Mouse (Mus musculus) neural tube, embryonic 14.5 days (tissue): ENCODE measurements at regions not wholly inside any gene's neighbourhood (a gene's known extent, or its start where the extent isn't known, plus 50 kb on each side); places are given as distances from the start of the nearest gene placed in this dataset.

Experiments used
- ATAC-seq: fragments of 200-750 bp; cut with Nextera tagmentation; 2 replicates; pipeline ENCODE4 v1.8.0; 2017; ENCODE audit warnings: low read depth, mild to moderate bottlenecking, moderate TSS enrichment, moderate library complexity
- H3K27ac ChIP-seq: fragments of 300-500 bp; sonication (generic); 2 replicates; pipeline ENCODE4 v1.5.1; 2014; ENCODE audit warnings: low read depth, mild to moderate bottlenecking, control low read depth, low read length, moderate library complexity, mixed read lengths
- H3K27me3 ChIP-seq: fragments of 300-500 bp; sonication (generic); 2 replicates; pipeline ENCODE4 v1.6.1; 2014; ENCODE audit warnings: low read length; ENCODE audit not compliant: control insufficient read depth, insufficient read depth
- H3K36me3 ChIP-seq: fragments of 300-500 bp; sonication (generic); 2 replicates; pipeline ENCODE4 v1.6.1; 2014; ENCODE audit warnings: low read length, mixed read lengths; ENCODE audit not compliant: control insufficient read depth, insufficient read depth
- H3K4me1 ChIP-seq: fragments of 300-500 bp; sonication (generic); 2 replicates; pipeline ENCODE4 v1.6.1; 2014; ENCODE audit warnings: low read length; ENCODE audit not compliant: control insufficient read depth, insufficient read depth
- H3K4me2 ChIP-seq: fragments of 300-500 bp; sonication (generic); 2 replicates; pipeline ENCODE4 v1.6.1; 2014; ENCODE audit warnings: mild to moderate bottlenecking, low read depth, low read length, control low read depth
- H3K4me3 ChIP-seq: fragments of 300-500 bp; sonication (generic); 2 replicates; pipeline ENCODE4 v1.5.1; 2014; ENCODE audit warnings: low read depth, low read length, control low read depth, mixed read lengths
- H3K9ac ChIP-seq: fragments of 300-500 bp; sonication (generic); replicated peaks from 2 replicates; pipeline ENCODE4 v1.6.1; 2014; ENCODE audit warnings: low read depth, mild to moderate bottlenecking, control low read depth, low read length, mixed read lengths
- H3K9me3 ChIP-seq: fragments of 300-500 bp; sonication (generic); 2 replicates; pipeline ENCODE4 v1.6.1; 2016; ENCODE audit warnings: low read length; ENCODE audit not compliant: control insufficient read depth
- WGBS: fragments of 180-500 bp; shearing (Covaris S2); extraction: QIAGEN DNeasy Blood & Tissue Kit; methylation state at CpG from one replicate; pipeline ENCODE4 v1.1.7; 2014; 5-methylcytosine and 5-hydroxymethylcytosine counted together

DNA sequence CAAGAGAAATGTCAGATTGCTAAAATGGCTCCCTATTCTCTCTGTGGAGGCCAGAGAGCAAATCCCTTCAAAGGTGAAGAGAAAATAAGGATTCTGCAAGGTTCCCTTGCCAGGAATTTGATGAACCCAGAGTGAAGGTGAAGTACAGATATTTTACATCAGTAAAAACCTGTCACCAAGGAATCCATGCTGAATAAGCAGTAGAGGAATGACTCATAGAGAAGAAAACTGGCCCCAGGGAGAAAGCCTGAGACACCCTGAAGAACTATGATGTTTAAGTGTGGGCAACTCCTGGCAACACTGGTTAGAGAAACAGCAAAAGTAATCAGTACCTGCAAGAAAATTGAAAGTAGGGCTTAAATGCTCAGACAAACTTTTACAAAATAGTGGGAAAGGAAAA is 1292.1 kb upstream of the Lrrc6 start:
- Histone ChIP-seq H3K4me2 (no peak overlapping the region), H3K4me1 (no peaks in the 10 kb centered on the region), H3K9ac (no peak overlapping the region), H3K36me3 (no peaks in the 10 kb centered on the region), H3K27me3 (no peaks in the 10 kb centered on the region), H3K9me3 (no peaks in the 10 kb centered on the region), H3K27ac (no peak overlapping the region), H3K4me3 (no peak overlapping the region)
- no peak for ATAC-seq

DNA sequence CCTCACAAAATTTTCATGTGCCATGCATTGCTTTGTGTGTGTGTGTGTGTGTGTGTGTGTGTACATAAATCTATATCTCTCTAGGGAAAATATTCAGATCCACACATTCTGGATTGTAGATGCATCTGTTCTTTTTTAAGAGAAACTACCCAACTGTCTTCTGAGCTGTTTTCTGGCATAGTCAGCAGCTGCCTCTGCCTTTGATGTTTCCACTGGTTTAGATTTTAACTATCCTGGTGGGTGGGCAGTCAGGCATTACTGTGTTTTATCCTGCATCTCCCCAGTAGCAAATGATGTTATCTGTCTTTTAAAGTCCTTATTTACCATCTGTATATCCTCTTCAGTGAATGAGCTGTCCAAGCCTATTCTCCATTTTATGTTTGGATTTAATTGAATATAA is 1287.9 kb upstream of the Lrrc6 start:
- Histone ChIP-seq H3K4me1 (no peaks in the 10 kb centered on the region), H3K27ac (no peak overlapping the region), H3K9ac (no peak overlapping the region), H3K4me3 (no peak overlapping the region), H3K36me3 (no peaks in the 10 kb centered on the region), H3K4me2 (no peak overlapping the region), H3K27me3 (no peaks in the 10 kb centered on the region), H3K9me3 (no peaks in the 10 kb centered on the region)
- no peak for ATAC-seq

DNA sequence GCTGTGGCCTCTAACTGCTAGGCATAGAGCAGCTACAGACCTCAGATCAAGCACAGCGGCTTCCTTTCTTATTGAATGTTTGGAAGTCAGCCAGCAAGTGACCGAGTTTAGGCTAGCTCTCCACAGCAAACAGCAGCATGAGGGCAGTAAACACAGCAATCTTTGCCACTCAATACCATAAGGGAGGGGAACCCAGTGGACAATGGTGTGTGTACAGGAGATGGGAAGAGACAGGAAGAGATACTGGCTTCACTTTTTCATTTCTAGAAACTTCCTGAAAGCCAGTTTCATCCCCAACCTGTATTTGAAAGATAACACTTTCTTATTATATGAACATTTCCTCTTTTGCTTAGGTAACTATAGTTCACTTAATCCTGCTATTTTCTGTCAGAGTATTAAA is 1284.9 kb upstream of the Lrrc6 start:
- Histone ChIP-seq H3K27me3 (no peaks in the 10 kb centered on the region), H3K9me3 (no peaks in the 10 kb centered on the region), H3K4me2 (no peak overlapping the region), H3K4me1 (no peaks in the 10 kb centered on the region), H3K9ac (no peak overlapping the region), H3K27ac (no peak overlapping the region), H3K4me3 (no peak overlapping the region), H3K36me3 (no peaks in the 10 kb centered on the region)
- no peak for ATAC-seq
- 38% methylated on average over 2 of the region's 2 CpGs for WGBS

DNA sequence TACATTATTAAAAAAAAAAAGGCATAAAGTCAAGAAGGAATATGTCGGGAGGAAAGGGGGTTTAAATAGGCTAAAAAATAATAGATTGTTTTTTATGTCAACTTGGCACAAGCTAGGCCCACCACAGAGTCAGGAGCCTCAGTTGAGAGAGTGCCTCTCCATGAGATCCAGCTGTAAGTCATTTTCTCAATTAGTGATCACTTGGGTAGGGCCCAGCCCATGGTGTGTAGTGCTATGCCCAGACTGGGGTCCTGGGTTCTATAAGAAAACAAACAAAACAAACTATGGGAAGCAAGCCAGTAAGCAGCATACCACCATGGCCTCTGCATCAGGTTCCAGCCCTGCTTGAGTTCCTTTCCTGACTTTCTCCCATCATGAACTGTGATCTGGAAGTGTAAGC is 1283.0 kb upstream of the Lrrc6 start:
- Histone ChIP-seq H3K27ac (no peak overlapping the region), H3K27me3 (no peaks in the 10 kb centered on the region), H3K4me3 (no peak overlapping the region), H3K4me2 (no peak overlapping the region), H3K36me3 (no peaks in the 10 kb centered on the region), H3K4me1 (no peaks in the 10 kb centered on the region), H3K9me3 (no peaks in the 10 kb centered on the region), H3K9ac (no peak overlapping the region)
- no peak for ATAC-seq
- WGBS = 74% methylated on average over 1 of the region's 1 CpGs

DNA sequence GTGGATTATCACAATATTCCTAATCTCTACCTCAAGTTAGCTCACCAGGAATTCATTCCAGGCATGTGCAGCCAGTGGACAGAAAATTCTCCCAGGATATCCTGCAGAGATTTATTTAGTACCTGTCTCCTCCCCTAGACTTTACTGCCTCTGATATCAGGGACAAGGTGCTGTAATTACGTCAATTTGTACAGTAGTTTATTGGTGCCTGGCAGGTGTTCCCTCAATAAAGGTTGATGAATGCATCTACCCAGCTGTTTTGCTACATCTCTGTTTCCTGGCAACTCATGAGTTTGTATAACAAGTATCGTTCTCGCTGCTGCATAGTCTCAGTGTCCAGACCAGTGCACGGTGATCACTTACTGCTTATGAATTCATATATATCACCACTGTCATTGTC is 1281.8 kb upstream of the Lrrc6 start:
- Histone ChIP-seq H3K36me3 (no peaks in the 10 kb centered on the region), H3K4me1 (no peaks in the 10 kb centered on the region), H3K4me2 (no peak overlapping the region), H3K9ac (no peak overlapping the region), H3K27me3 (no peaks in the 10 kb centered on the region), H3K27ac (no peak overlapping the region), H3K9me3 (no peaks in the 10 kb centered on the region), H3K4me3 (no peak overlapping the region)
- ATAC-seq = no peak
- 55% methylated on average over 4 of the region's 4 CpGs for WGBS

DNA sequence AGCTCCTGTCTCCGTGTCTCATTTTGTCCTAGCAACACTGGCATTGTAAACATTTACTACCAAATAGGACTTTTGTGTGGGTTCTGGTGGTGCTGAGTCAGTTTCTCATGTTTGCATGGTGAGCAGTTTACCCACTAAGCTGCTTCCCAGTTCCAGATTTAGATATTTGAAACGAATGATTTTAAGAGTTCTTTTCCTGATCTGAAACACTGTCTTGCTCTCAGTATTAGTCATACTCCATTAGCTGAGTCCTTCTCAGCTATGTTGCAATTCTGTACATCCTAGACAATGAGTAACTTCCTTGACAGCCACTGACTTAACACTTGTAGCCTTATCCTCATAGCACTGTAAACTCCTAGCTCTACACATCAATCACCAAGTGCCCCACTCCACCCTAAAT is 1280.1 kb upstream of the Lrrc6 start:
- H3K4me1 ChIP-seq = no peaks in the 10 kb centered on the region
- 74% methylated on average over 2 of the region's 2 CpGs for WGBS
- no peak for ATAC-seq
- H3K27ac ChIP-seq = no peak overlapping the region
- H3K4me3 ChIP-seq = no peak overlapping the region
- H3K4me2 ChIP-seq = no peak overlapping the region
- H3K9ac ChIP-seq = no peak overlapping the region
- no peaks in the 10 kb centered on the region for H3K27me3 ChIP-seq
- no peaks in the 10 kb centered on the region for H3K9me3 ChIP-seq
- no peaks in the 10 kb centered on the region for H3K36me3 ChIP-seq

DNA sequence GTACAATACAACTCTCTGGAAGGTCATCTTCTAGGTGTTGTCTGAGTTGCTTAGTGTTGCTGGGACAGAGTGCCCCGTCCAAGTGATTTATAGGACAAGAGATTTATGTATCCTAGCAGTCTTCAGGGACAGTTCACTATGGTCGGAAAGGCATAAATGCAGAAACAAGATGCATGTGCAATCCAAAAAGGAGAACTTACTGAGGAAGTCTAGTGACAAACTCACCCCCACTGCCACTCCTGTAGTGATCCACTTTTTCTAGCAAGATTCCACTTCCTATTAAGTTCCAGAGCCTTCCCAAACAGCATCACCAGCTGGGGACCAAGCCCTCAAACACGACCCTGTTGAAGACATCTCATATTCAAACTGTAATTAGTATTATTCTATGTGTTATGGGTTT is 1266.9 kb upstream of the Lrrc6 start:
- no peaks in the 10 kb centered on the region for H3K27me3 ChIP-seq
- 58% methylated on average over 3 of the region's 3 CpGs for WGBS
- H3K4me3 ChIP-seq = no peak overlapping the region
- ATAC-seq = no peak
- no peaks in the 10 kb centered on the region for H3K4me1 ChIP-seq
- no peaks in the 10 kb centered on the region for H3K9me3 ChIP-seq
- H3K4me2 ChIP-seq = no peak overlapping the region
- H3K9ac ChIP-seq = no peak overlapping the region
- no peak overlapping the region for H3K27ac ChIP-seq
- no peaks in the 10 kb centered on the region for H3K36me3 ChIP-seq

DNA sequence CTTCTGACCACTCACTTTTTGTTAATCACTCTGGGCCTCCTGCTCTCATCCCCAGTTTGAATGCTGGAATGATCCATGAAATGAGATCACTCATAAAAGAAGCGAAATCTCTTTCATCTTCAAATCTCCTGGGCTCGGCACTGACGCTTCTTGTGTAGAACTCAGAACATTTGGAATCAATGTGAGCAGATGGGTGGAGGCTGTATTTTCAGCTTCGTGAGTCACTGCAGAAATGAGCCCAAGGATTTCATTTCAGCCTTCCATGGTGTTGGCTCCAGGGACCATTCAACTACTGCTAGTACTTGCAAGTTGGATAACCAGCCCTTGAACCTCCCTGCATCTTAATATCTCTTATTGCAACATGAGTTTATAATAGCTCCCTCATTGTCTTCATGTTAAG is 1258.5 kb upstream of the Lrrc6 start:
- ATAC-seq = no peak
- H3K27me3 ChIP-seq = no peaks in the 10 kb centered on the region
- 72% methylated on average over 4 of the region's 4 CpGs for WGBS

DNA sequence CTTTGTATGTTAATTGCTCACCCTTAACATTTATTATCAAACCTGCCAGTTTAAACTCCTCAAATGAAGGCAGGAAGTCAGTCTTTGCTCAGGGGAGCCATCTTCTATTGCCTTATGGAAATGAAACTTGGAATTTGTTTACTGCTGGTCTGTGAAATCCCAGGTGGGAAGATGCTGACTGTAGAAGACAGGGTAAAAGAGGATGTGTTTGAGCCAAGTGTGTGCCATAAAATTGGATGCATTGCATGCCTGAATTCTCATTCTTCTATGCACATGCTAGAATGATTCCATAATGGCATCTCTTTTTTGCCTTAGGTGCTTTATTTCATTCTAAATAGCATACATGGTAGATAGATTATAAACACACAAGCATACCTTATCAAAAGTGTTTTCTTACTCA is 1249.9 kb upstream of the Lrrc6 start:
- H3K36me3 ChIP-seq = no peaks in the 10 kb centered on the region
- no peak overlapping the region for H3K27ac ChIP-seq
- H3K9me3 ChIP-seq = no peaks in the 10 kb centered on the region
- no peak overlapping the region for H3K4me3 ChIP-seq
- no peak overlapping the region for H3K9ac ChIP-seq
- H3K27me3 ChIP-seq = no peaks in the 10 kb centered on the region
- H3K4me2 ChIP-seq = no peak overlapping the region
- no peak for ATAC-seq
- H3K4me1 ChIP-seq = no peaks in the 10 kb centered on the region

More for the DNA sequence above, 1258.5 kb upstream of the Lrrc6 start:
- H3K36me3 ChIP-seq = no peaks in the 10 kb centered on the region
- no peak overlapping the region for H3K4me2 ChIP-seq
- no peak overlapping the region for H3K9ac ChIP-seq
- H3K27ac ChIP-seq = no peak overlapping the region
- no peaks in the 10 kb centered on the region for H3K9me3 ChIP-seq
- H3K4me3 ChIP-seq = no peak overlapping the region
- H3K4me1 ChIP-seq = no peaks in the 10 kb centered on the region

DNA sequence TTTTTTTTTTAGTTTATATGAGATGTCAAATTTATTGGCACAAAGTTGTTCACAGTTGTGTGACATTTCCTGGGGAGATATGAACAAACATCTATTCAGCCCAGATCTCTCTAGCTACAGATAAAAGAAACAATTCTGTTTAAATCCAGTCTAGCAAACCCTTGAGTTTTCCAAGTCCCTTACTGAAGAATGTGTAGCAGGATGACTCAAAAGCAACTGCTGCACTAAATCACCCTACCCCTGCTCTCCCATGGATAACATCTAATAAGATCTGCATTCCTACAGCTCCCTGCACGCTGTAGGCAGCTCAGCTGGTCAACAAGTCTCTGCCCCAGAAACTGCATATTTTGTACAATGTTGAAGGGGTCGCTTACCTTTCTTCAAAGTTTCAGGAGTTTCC is 1242.6 kb upstream of the Lrrc6 start:
- ATAC-seq = no peak
- WGBS = 56% methylated on average over 2 of the region's 2 CpGs
- no peaks in the 10 kb centered on the region for H3K4me1 ChIP-seq
- no peaks in the 10 kb centered on the region for H3K27me3 ChIP-seq
- H3K27ac ChIP-seq = no peak overlapping the region
- H3K4me2 ChIP-seq = no peak overlapping the region
- no peak overlapping the region for H3K4me3 ChIP-seq
- H3K9ac ChIP-seq = no peak overlapping the region
- no peaks in the 10 kb centered on the region for H3K36me3 ChIP-seq
- no peaks in the 10 kb centered on the region for H3K9me3 ChIP-seq
